Mouse (Mus musculus) megakaryocyte, embryonic 14.5 days (primary cell): Measurements from ENCODE around the gene Fndc7.

Source experiments
- FLI1 ChIP-seq: IDR thresholded peaks from 2 replicates; pipeline ENCODE4 v1.6.1; 2012; ENCODE audit warnings: low read length, inconsistent platforms, mixed read lengths
- GATA1 ChIP-seq: IDR thresholded peaks from 3 replicates; pipeline ENCODE4 v1.6.1; 2012; ENCODE audit warnings: mixed read lengths, low read length, inconsistent platforms, borderline replicate concordance

- TF ChIP-seq GATA1 (no peak), FLI1 (no peak)
Observed at GRCm38 (mm10) chr3:108865129-108865528, 24.7 kb downstream of the Fndc7 start.
